Mouse (Mus musculus): ENCODE results near the gene Smchd1. TPM values are rescaled to one million over a fixed set of nuclear protein-coding genes. Genes with fewer than 3 reads are reported as not detected.
A peak's percentile ranks its signal among the peaks of the same experiment; 100 is the strongest.

Gene Smchd1
- total RNA-seq, 2 experiments from 2014 or later = 50.3 to 59.2 TPM

- intact Hi-C loops (cut with DNase I) = no loop called here
- DNase-seq = peak; percentile 32
These were observed 163.6 kb downstream of the Smchd1 start, which contains the start of gene Emilin2 for GRCm38 (mm10) chr17:71311340-71312171. Emilin2 (minus strand) TSS chr17:71311978.

DNA sequence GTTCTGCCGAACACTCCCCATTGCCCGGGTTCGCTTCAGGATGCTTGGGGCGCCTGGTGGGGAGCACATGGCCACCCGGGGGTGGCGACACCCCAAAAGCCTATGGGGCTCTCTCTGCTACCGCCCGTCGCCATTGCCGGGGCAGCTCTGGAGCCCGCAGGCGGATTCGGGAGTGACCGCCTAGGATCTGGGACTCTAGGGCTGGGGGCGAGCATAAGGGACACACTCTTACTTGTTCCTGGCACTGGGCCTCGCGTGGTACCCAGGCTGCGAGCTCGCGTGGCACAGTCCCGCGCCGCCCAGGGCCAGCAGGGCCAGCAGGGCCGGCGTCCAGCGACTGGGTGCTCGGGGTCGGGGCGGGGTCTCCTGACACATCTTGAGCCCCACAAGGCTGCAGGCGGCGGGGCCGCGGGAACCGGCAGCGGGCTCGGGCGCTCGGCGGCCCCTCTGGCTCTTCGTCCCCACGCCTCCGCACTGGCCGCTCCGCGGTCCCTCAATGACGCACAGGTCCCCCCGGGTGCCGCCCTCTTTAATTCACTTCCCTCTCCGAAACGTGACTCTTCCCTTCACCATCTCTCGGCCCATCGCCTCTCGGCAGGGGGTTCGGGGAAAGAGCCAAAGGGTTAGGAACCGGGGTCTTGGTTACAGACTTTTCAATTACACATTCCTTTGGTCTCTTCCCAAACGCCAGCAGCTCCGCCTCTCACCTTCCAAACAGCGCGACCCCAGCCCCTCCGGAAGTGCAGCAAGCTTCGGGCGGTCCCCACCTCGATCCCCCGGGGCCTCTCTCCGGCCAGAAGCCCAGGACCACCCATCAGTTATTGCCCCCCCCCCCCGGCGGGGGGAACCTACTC is 164.4 kb downstream of the Smchd1 start:
- intact Hi-C loops (cut with DNase I) = no loop called here
- peak; percentile 40 for DNase-seq

- intact Hi-C loops (cut with DNase I) = no loop called here
- DNase-seq = no peak
These were observed 165.2 kb downstream of the Smchd1 start for GRCm38 (mm10) chr17:71309711-71310485.

DNA sequence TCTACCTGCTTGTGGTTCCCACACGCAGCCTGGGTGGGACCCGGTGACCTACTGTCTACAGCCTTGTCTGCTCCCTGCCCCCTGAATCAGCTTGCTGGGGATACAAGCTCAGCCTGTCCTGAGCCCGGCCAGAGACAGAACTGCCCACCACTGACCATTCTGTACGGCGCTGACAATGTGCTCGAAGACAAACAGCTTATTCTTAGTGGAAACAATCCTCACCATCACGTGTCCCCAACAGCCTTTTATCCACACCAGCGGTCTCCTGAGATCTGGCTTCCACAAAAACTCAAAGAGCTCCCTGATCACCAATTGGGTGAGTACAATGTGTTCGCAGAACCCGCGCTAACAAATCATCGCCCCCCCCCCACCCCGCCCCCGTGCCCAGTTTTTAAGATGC is 166.0 kb downstream of the Smchd1 start:
- DNase-seq = no peak
- intact Hi-C loops (cut with DNase I) = no loop called here

GRCm38 (mm10) chr17:71308296-71308695 is 166.8 kb downstream of the Smchd1 start:
- intact Hi-C loops (cut with DNase I) = no loop called here
- no peak for DNase-seq

GRCm38 (mm10) chr17:71307251-71307790 is 167.8 kb downstream of the Smchd1 start:
- intact Hi-C loops (cut with DNase I) = no loop called here
- no peak for DNase-seq

DNA sequence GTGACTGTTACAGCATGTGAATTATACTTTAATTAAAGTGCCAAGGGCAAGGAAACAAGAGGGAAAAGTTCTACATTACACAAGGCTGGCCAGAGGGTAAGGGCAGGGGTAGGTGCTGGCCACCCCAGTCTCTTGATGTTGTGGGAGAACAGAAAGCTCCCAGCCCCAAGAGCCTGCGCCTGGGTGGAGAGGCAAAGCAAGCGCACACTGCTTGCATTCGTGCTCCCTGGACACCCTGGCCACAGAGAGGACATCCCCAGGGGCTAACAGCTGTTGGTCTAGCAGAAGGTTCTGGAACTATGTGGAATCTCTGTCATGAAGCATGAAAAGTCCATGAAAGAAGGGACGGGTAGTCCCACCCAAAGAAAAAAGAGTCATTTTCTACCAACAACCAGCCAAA is 168.4 kb downstream of the Smchd1 start:
- no peak for DNase-seq
- intact Hi-C loops (cut with DNase I) = no loop called here

DNA sequence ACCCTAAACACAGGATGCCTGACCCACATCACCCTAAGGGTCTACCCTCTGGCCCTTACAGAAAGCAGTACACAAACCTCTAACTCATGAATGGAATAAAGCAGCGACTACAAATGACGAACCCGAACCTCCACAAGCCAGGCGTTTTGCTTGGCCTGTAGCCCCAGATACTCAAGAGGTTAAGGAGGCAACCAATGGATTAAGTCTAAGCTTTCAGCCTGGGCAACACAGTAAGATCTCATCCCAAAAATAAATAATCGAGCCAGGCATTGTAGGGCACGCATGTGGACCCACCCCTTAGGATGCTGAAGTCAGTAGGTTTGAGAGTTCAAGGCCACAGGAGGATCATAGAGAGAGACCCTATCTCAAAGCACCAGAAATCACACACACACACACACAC is 169.1 kb downstream of the Smchd1 start:
- intact Hi-C loops (cut with DNase I) = no loop called here

DNA sequence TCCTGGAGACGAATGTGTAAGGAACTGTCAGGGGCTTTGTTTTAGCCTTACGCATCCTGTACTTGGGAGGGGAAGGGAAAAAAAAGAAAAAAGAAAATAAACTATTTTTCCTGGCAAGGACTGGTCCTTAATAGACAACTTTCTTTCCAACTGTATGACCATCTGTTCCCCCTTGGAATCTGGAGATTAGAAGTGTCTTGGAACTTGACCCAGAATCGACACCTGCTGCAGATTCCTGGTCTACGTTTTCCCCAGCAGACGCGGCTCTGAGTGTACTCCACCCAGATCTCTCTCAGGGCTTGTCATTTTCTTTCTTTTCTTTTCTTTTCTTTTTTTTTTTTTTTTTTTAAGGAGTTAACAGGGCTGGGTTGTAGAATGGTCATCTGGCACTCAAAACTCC is 171.7 kb downstream of the Smchd1 start:
- DNase-seq = no peak
- intact Hi-C loops (cut with DNase I) = no loop called here

More for the DNA sequence above, 169.1 kb downstream of the Smchd1 start:
- no peak for DNase-seq

DNA sequence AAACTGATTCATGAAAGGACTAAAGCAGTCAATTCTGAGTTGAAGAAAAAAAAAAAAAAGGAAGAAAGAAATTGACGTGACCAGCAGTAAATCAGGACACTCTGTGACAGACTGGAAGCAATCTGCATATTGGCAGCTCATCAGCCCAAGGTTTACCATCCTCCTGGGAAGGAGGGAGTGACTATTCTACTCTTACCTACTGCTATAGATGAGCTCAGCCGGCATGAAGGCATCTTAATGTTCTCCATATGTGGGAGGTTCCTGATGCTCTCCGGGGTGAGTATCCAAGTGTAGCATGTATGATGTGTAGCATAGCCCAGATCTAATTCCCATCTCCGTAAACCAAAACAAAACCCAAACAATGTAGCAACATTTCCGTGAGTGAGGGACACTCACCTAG is 173.7 kb downstream of the Smchd1 start:
- DNase-seq = no peak
- intact Hi-C loops (cut with DNase I) = no loop called here

GRCm38 (mm10) chr17:71300338-71300737 is 174.8 kb downstream of the Smchd1 start:
- intact Hi-C loops (cut with DNase I) = no loop called here
- DNase-seq = no peak

DNA sequence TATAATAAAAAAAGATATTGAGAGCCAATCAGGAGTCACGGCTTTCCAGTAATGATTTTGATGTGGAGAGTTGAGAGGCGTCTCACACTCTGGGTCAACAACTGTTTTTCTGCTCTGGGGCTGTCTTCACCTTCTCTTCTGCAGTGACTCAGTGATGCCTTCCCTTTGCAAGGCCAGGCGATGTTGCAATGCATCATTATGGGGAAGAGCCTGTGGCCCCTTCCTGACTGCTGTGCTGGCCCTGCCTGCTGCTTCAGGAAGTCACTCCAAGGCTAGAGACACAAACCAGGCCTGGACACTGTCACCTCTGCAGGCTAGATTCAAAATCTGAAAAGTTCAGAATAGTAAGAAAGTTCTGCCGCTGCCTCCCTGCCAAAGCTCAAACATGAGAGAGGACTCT is 175.3 kb downstream of the Smchd1 start:
- no peak for DNase-seq
- intact Hi-C loops (cut with DNase I) = no loop called here

- DNase-seq = no peak
- intact Hi-C loops (cut with DNase I) = no loop called here
These were observed 180.6 kb downstream of the Smchd1 start for GRCm38 (mm10) chr17:71294570-71294969.

Other genes with a start within 250 kb of the Smchd1 start
- gene Emilin2, start 163.4 kb downstream of the Smchd1 start, total RNA-seq (2021) = 1 to 10 TPM; 2.9 to 3.1 TPM
- 1 to 10 TPM; 2.1 to 5.8 TPM for gene Gm4707, start 15.4 kb downstream of the Smchd1 start, total RNA-seq (2021)
- gene Ndc80, start 51.5 kb upstream of the Smchd1 start, total RNA-seq (2021) = 1 to 10 TPM; 3.5 to 3.8 TPM
- gene Spdya, start 76.7 kb upstream of the Smchd1 start, total RNA-seq (2021) = 1 to 10 TPM; 2.4 to 2.9 TPM
- gene Wdr43, start 140.6 kb upstream of the Smchd1 start, total RNA-seq (2021) = 10 to 100 TPM; 50.1 to 53.6 TPM
- 1 to 10 TPM in 1 of 2 experiments, under 1 TPM in 1; 0.86 to 1.8 TPM for gene Togaram2, start 197.9 kb upstream of the Smchd1 start, total RNA-seq (2021)